Mouse (Mus musculus) erythroblast, embryonic 14.5 days (primary cell): ENCODE data around the gene Srgap1. TPM values are rescaled to one million over a fixed set of nuclear protein-coding genes. Genes with fewer than 3 reads are reported as not detected.

Experiments
- H3K27me3 ChIP-seq: 2 replicates; pipeline ENCODE4 v1.6.1; 2012; ENCODE audit warnings: inconsistent platforms; ENCODE audit not compliant: control insufficient read depth
- H3K36me3 ChIP-seq: 2 replicates; pipeline ENCODE4 v1.6.1; 2012; ENCODE audit warnings: mild to moderate bottlenecking, inconsistent platforms; ENCODE audit not compliant: control insufficient read depth
- H3K4me1 ChIP-seq: 2 replicates; pipeline ENCODE4 v1.6.1; 2012; ENCODE audit warnings: inconsistent platforms; ENCODE audit not compliant: control insufficient read depth
- H3K4me3 ChIP-seq: replicated peaks from 2 replicates; pipeline ENCODE3; 2012; ENCODE audit warnings: moderate library complexity, mild to moderate bottlenecking, inconsistent platforms
- H3K9me3 ChIP-seq: 2 replicates; pipeline ENCODE4 v1.6.1; 2012; ENCODE audit warnings: low read length, inconsistent platforms, mixed read lengths; ENCODE audit not compliant: control insufficient read depth
- GATA1 ChIP-seq: IDR thresholded peaks from 2 replicates; pipeline ENCODE4 v1.6.1; 2012; ENCODE audit warnings: low read length, inconsistent platforms, mixed read lengths
- TAL1 ChIP-seq: IDR thresholded peaks from 3 replicates; pipeline ENCODE4 v1.6.1; 2012; ENCODE audit warnings: low read length, inconsistent platforms, mixed read lengths
- polyA plus RNA-seq: library from polyadenylated mRNA; stranded (reverse); fragments of >175 nt; gene quantifications from 2 replicates; pipeline ENCODE4 v1.2.3, GENCODE M21; 2012

The Srgap1 gene
- polyA plus RNA-seq = under 0.01 and 0.20 TPM in 2 replicates

- Histone ChIP-seq H3K4me1 (peaks cover 7% of the 10 kb centered on the region), H3K36me3 (no peaks in the 10 kb centered on the region), H3K27me3 (peaks cover 42% of the 10 kb centered on the region), H3K4me3 (peak within 1 kb of the TSS; percentile 51), H3K9me3 (peaks cover 4% of the 10 kb centered on the region)
- TF ChIP-seq GATA1 (no peak), TAL1 (no peak)
These were observed at the start of gene Srgap1 for GRCm38 (mm10) chr10:122046904-122047726. Gene Srgap1 (minus strand): TSS chr10:122047315.

GRCm38 (mm10) chr10:122096462-122096979, 49.4 kb upstream of the Srgap1 start:
- H3K9me3 ChIP-seq = no peaks in the 10 kb centered on the region
- H3K4me3 ChIP-seq = peak overlapping the region; percentile 76
- no peaks in the 10 kb centered on the region; the same call in 1 of the 2 replicates for H3K36me3 ChIP-seq
- peaks cover 16% of the 10 kb centered on the region for H3K4me1 ChIP-seq
- no peaks in the 10 kb centered on the region for H3K27me3 ChIP-seq
- TF ChIP-seq TAL1 (no peak), GATA1 (no peak)

- Histone ChIP-seq H3K4me3 (no peak overlapping the region), H3K9me3 (peaks cover 13% of the 10 kb centered on the region), H3K36me3 (peaks cover 12% of the 10 kb centered on the region), H3K4me1 (no peaks in the 10 kb centered on the region), H3K27me3 (no peaks in the 10 kb centered on the region)
- no peak for TF ChIP-seq GATA1
- no peak for TF ChIP-seq TAL1
These were observed 43.4 kb upstream of the Srgap1 start for GRCm38 (mm10) chr10:122090472-122090871.

- Histone ChIP-seq H3K27me3 (no peaks in the 10 kb centered on the region), H3K4me3 (no peak overlapping the region), H3K4me1 (no peaks in the 10 kb centered on the region), H3K36me3 (no peaks in the 10 kb centered on the region), H3K9me3 (peaks cover 4% of the 10 kb centered on the region; the same call in 1 of the 2 replicates)
- TF ChIP-seq TAL1 (no peak), GATA1 (no peak)
These were observed 34.2 kb upstream of the Srgap1 start for GRCm38 (mm10) chr10:122081352-122081751.

- Histone ChIP-seq H3K27me3 (no peaks in the 10 kb centered on the region), H3K4me1 (no peaks in the 10 kb centered on the region), H3K4me3 (no peak overlapping the region), H3K36me3 (no peaks in the 10 kb centered on the region), H3K9me3 (no peaks in the 10 kb centered on the region)
- TF ChIP-seq GATA1 (no peak), TAL1 (no peak)
These were observed 22.0 kb upstream of the Srgap1 start for GRCm38 (mm10) chr10:122069153-122069552.

- TF ChIP-seq GATA1 = no peak
- TF ChIP-seq TAL1 = no peak
- Histone ChIP-seq H3K9me3 (no peaks in the 10 kb centered on the region), H3K36me3 (no peaks in the 10 kb centered on the region), H3K4me3 (no peak overlapping the region), H3K4me1 (no peaks in the 10 kb centered on the region), H3K27me3 (no peaks in the 10 kb centered on the region)
These were observed 8.7 kb upstream of the Srgap1 start for GRCm38 (mm10) chr10:122055826-122056225.

- H3K27me3 ChIP-seq = no peaks in the 10 kb centered on the region
- H3K36me3 ChIP-seq = no peaks in the 10 kb centered on the region
- no peaks in the 10 kb centered on the region for H3K4me1 ChIP-seq
- TF ChIP-seq TAL1 = no peak
- TF ChIP-seq GATA1 = no peak
- no peaks in the 10 kb centered on the region for H3K9me3 ChIP-seq
- no peak overlapping the region for H3K4me3 ChIP-seq
These were observed 7.4 kb upstream of the Srgap1 start for GRCm38 (mm10) chr10:122054535-122054934.

GRCm38 (mm10) chr10:122051831-122052230, 4.7 kb upstream of the Srgap1 start:
- TF ChIP-seq GATA1 = no peak
- TF ChIP-seq TAL1 = no peak
- peaks cover 20% of the 10 kb centered on the region for H3K27me3 ChIP-seq
- no peak overlapping the region for H3K4me3 ChIP-seq

GRCm38 (mm10) chr10:122047727-122048365, 731 bp upstream of the Srgap1 start:
- peaks cover 4% of the 10 kb centered on the region for H3K9me3 ChIP-seq
- peaks cover 42% of the 10 kb centered on the region for H3K27me3 ChIP-seq
- peaks cover 7% of the 10 kb centered on the region for H3K4me1 ChIP-seq
- TF ChIP-seq TAL1 = no peak
- no peak for TF ChIP-seq GATA1
- no peaks in the 10 kb centered on the region for H3K36me3 ChIP-seq
- peak overlapping the region; percentile 51 for H3K4me3 ChIP-seq

More at GRCm38 (mm10) chr10:122051831-122052230, 4.7 kb upstream of the Srgap1 start:
- peaks cover 4% of the 10 kb centered on the region for H3K9me3 ChIP-seq
- peaks cover 5% of the 10 kb centered on the region for H3K4me1 ChIP-seq
- no peaks in the 10 kb centered on the region for H3K36me3 ChIP-seq
